Mouse (Mus musculus) forebrain, embryonic 16.5 days (tissue): ENCODE data around the gene Sept5. TPM values are rescaled to one million over a fixed set of nuclear protein-coding genes. Genes with fewer than 3 reads are reported as not detected.

Source experiments
- ATAC-seq: fragments of 200-750 bp; cut with Nextera tagmentation; 2 replicates; pipeline ENCODE4 v1.8.0; 2017; ENCODE audit warnings: mild to moderate bottlenecking, moderate library complexity
- H3K27ac ChIP-seq: fragments of 300-500 bp; sonication (generic); 2 replicates; pipeline ENCODE4 v1.5.1; 2014; ENCODE audit warnings: low read length, control low read depth
- H3K27me3 ChIP-seq: fragments of 300-500 bp; sonication (generic); replicated peaks from 2 replicates; pipeline ENCODE4 v1.6.1; 2014; ENCODE audit warnings: low read length; ENCODE audit not compliant: control insufficient read depth, insufficient read depth
- H3K36me3 ChIP-seq: fragments of 300-500 bp; sonication (generic); 2 replicates; pipeline ENCODE4 v1.6.1; 2014; ENCODE audit not compliant: control insufficient read depth, insufficient read depth
- H3K4me1 ChIP-seq: fragments of 300-500 bp; sonication (generic); replicated peaks from 2 replicates; pipeline ENCODE4 v1.6.1; 2014; ENCODE audit warnings: low read length; ENCODE audit not compliant: control insufficient read depth, insufficient read depth
- H3K4me2 ChIP-seq: fragments of 300-500 bp; sonication (generic); 2 replicates; pipeline ENCODE4 v1.6.1; 2014; ENCODE audit warnings: mild to moderate bottlenecking, low read length, control low read depth
- H3K4me3 ChIP-seq: fragments of 300-500 bp; sonication (generic); replicated peaks from 2 replicates; pipeline ENCODE4 v1.5.1; 2014; ENCODE audit warnings: mild to moderate bottlenecking, low read length, control low read depth
- H3K9ac ChIP-seq: fragments of 300-500 bp; sonication (generic); replicated peaks from 2 replicates; pipeline ENCODE4 v1.6.1; 2014; ENCODE audit warnings: low read depth, low read length, control low read depth
- H3K9me3 ChIP-seq: fragments of 300-500 bp; sonication (generic); 2 replicates; pipeline ENCODE4 v1.6.1; 2016; ENCODE audit warnings: low read length; ENCODE audit not compliant: control insufficient read depth
- WGBS: fragments of 180-500 bp; shearing (Covaris S2); extraction: QIAGEN DNeasy Blood & Tissue Kit; methylation state at CpG from one replicate; pipeline ENCODE4 v1.1.7; 2014; 5-methylcytosine and 5-hydroxymethylcytosine counted together
- polyA plus RNA-seq: library from polyadenylated mRNA; unstranded; fragments of >200 nt; fragmentation: Nextera tagmentation; extraction: Ambion mirVana; gene quantifications from 2 replicates; pipeline ENCODE4 v1.2.1, GENCODE M21; 2015

The Sept5 gene
- polyA plus RNA-seq, 1 experiment from 2014 or later = 228 TPM

GRCm38 (mm10) chr16:18583673-18584357 is 45.9 kb downstream of the Sept5 start:
- no peak overlapping the region for H3K4me3 ChIP-seq
- H3K36me3 ChIP-seq = no peaks in the 10 kb centered on the region
- no peak overlapping the region for H3K9ac ChIP-seq
- H3K4me1 ChIP-seq = peaks cover 34% of the 10 kb centered on the region
- no peaks in the 10 kb centered on the region for H3K9me3 ChIP-seq
- 21% methylated on average over 10 of the region's 10 CpGs for whole genome bisulfite sequencing
- H3K27me3 ChIP-seq = peaks cover 92% of the 10 kb centered on the region
- no peak overlapping the region for H3K27ac ChIP-seq
- ATAC-seq = no peak
- H3K4me2 ChIP-seq = no peak overlapping the region

- Histone ChIP-seq H3K27ac (no peak overlapping the region), H3K4me1 (peaks cover 34% of the 10 kb centered on the region), H3K27me3 (peaks cover 87% of the 10 kb centered on the region), H3K9ac (no peak overlapping the region), H3K9me3 (no peaks in the 10 kb centered on the region), H3K36me3 (no peaks in the 10 kb centered on the region), H3K4me2 (no peak overlapping the region), H3K4me3 (no peak overlapping the region)
- ATAC-seq = no peak
- WGBS = 12% methylated on average over 10 of the region's 10 CpGs
Measured at GRCm38 (mm10) chr16:18583169-18583568, 46.6 kb downstream of the Sept5 start.

- H3K4me3 ChIP-seq = peak overlapping the region; percentile 36
- H3K4me1 ChIP-seq = peaks cover 28% of the 10 kb centered on the region
- H3K36me3 ChIP-seq = no peaks in the 10 kb centered on the region
- H3K4me2 ChIP-seq = peak overlapping the region; percentile 51
- H3K27ac ChIP-seq = no peak overlapping the region
- no peak; the same call in 1 of the 2 replicates for ATAC-seq
- no peaks in the 10 kb centered on the region for H3K9me3 ChIP-seq
- H3K27me3 ChIP-seq = peaks cover 83% of the 10 kb centered on the region
- no peak overlapping the region for H3K9ac ChIP-seq
- WGBS = 1% methylated on average over 50 of the region's 67 CpGs
Measured at GRCm38 (mm10) chr16:18582426-18583148, 47.2 kb downstream of the Sept5 start.

- Histone ChIP-seq H3K4me3 (peak overlapping the region; percentile 36), H3K27me3 (peaks cover 78% of the 10 kb centered on the region), H3K4me1 (peaks cover 25% of the 10 kb centered on the region), H3K36me3 (no peaks in the 10 kb centered on the region), H3K4me2 (peak overlapping the region; percentile 51), H3K9me3 (no peaks in the 10 kb centered on the region), H3K9ac (peak overlapping the region; percentile 40; the same call in 1 of the 2 replicates), H3K27ac (no peak overlapping the region)
- peak; percentile 32 for ATAC-seq
- WGBS = under 1% methylated on average over 60 of the region's 66 CpGs
Measured at GRCm38 (mm10) chr16:18581623-18582205, 48.0 kb downstream of the Sept5 start.

GRCm38 (mm10) chr16:18581050-18581622 is 48.6 kb downstream of the Sept5 start:
- Histone ChIP-seq H3K27me3 (peaks cover 72% of the 10 kb centered on the region), H3K27ac (no peak overlapping the region), H3K9me3 (no peaks in the 10 kb centered on the region), H3K36me3 (no peaks in the 10 kb centered on the region), H3K4me2 (peak overlapping the region; percentile 51), H3K9ac (no peak overlapping the region), H3K4me3 (peak overlapping the region; percentile 36), H3K4me1 (peaks cover 19% of the 10 kb centered on the region)
- ATAC-seq = no peak
- WGBS = 4% methylated on average over 21 of the region's 21 CpGs

GRCm38 (mm10) chr16:18580389-18580788 is 49.4 kb downstream of the Sept5 start:
- WGBS = 17% methylated on average over 2 of the region's 2 CpGs
- ATAC-seq = no peak

GRCm38 (mm10) chr16:18577599-18578160 is 52.1 kb downstream of the Sept5 start:
- Histone ChIP-seq H3K4me1 (peaks cover 16% of the 10 kb centered on the region), H3K9ac (no peak overlapping the region), H3K9me3 (no peaks in the 10 kb centered on the region), H3K4me3 (no peak overlapping the region), H3K36me3 (no peaks in the 10 kb centered on the region), H3K4me2 (no peak overlapping the region), H3K27me3 (peaks cover 39% of the 10 kb centered on the region), H3K27ac (no peak overlapping the region)
- WGBS = 2% methylated on average over 5 of the region's 5 CpGs
- no peak for ATAC-seq

More at GRCm38 (mm10) chr16:18580389-18580788, 49.4 kb downstream of the Sept5 start:
- H3K27ac ChIP-seq = no peak overlapping the region
- no peak overlapping the region for H3K4me2 ChIP-seq
- H3K4me3 ChIP-seq = no peak overlapping the region
- H3K4me1 ChIP-seq = peaks cover 17% of the 10 kb centered on the region
- H3K9ac ChIP-seq = no peak overlapping the region
- peaks cover 66% of the 10 kb centered on the region for H3K27me3 ChIP-seq
- no peaks in the 10 kb centered on the region for H3K9me3 ChIP-seq
- no peaks in the 10 kb centered on the region for H3K36me3 ChIP-seq

- ATAC-seq = no peak
- H3K9me3 ChIP-seq = no peaks in the 10 kb centered on the region
- H3K27me3 ChIP-seq = peaks cover 33% of the 10 kb centered on the region
- H3K27ac ChIP-seq = no peak overlapping the region
- H3K4me2 ChIP-seq = no peak overlapping the region
- no peaks in the 10 kb centered on the region for H3K36me3 ChIP-seq
- peaks cover 10% of the 10 kb centered on the region for H3K4me1 ChIP-seq
- WGBS = 22% methylated on average over 3 of the region's 3 CpGs
- H3K4me3 ChIP-seq = no peak overlapping the region
- no peak overlapping the region for H3K9ac ChIP-seq
Measured at GRCm38 (mm10) chr16:18577071-18577470, 52.7 kb downstream of the Sept5 start.

GRCm38 (mm10) chr16:18574196-18574595 is 55.6 kb downstream of the Sept5 start:
- Histone ChIP-seq H3K36me3 (no peaks in the 10 kb centered on the region), H3K9ac (no peak overlapping the region), H3K4me1 (no peaks in the 10 kb centered on the region), H3K27me3 (peaks cover 5% of the 10 kb centered on the region), H3K4me2 (no peak overlapping the region), H3K9me3 (no peaks in the 10 kb centered on the region), H3K4me3 (no peak overlapping the region), H3K27ac (no peak overlapping the region)
- 74% methylated on average over 8 of the region's 8 CpGs for WGBS
- ATAC-seq = no peak
